ENCODE assay signal across 8 mouse cellular contexts in genomic region chr15:6522653-6523167, GRCm38 (mm10). TPM values are rescaled to one million over a fixed set of nuclear protein-coding genes. Genes with fewer than 3 reads are reported as not detected.
DNase-seq lines count a peak whose midpoint lies in the region; ATAC-seq lines count a peak whose summit lies in the region.
"Had no signal": no experiment of that assay in that cellular context is flagged by ENCODE, and none has a peak within 500 bp of the region (broad histone marks: within the 10 kb centered on the region; RNA-seq: fewer than 3 reads in every experiment).

Gene Fyb, plus strand, starts transcription at chr15:6522853.

- peak within 1 kb of the TSS; percentile 33; the same call in 1 of the 2 replicates for H3K9ac ChIP-seq in liver, embryonic 16.5 days (ENCODE audit: low read depth, low read length)
- no peak within 1 kb of the TSS for H3K9ac ChIP-seq in hindbrain, embryonic 14.5 days

- no peaks in the 10 kb centered on the region for H3K27me3 ChIP-seq in erythroblast, embryonic 14.5 days (ENCODE audit: control insufficient read depth)
- H3K27me3 ChIP-seq in liver, embryonic 16.5 days (ENCODE audit: control insufficient read depth, insufficient read depth, low read depth, low read length), result no peaks in the 10 kb centered on the region
- H3K27me3 ChIP-seq in hindbrain, embryonic 14.5 days (ENCODE audit: control insufficient read depth, insufficient read depth, low read length), result no peaks in the 10 kb centered on the region

- peak; percentile 73 for DNase-seq in CD4-positive helper T cell, adult 2 months (ENCODE audit: low read depth, low spot score)
- DNase-seq in CD8-positive naive resting alpha-beta T cell, adult 2 months (ENCODE audit: low read depth in 2 of 2, low spot score in 2 of 2), result peak; percentile 34 to 42
- no peak for DNase-seq in MN1 (ENCODE audit: low spot score)
- DNase-seq in embryo, embryonic 11 days, result no peak
- DNase-seq in hindbrain, embryonic 14.5 days (ENCODE audit: low spot score), result no peak
- DNase-seq: right cerebral cortex, postnatal 4 days had no signal

- H3K9me3 ChIP-seq in erythroblast, embryonic 14.5 days (ENCODE audit: control insufficient read depth, low read length), result no peaks in the 10 kb centered on the region
- no peaks in the 10 kb centered on the region for H3K9me3 ChIP-seq in liver, embryonic 16.5 days (replicated peaks; ENCODE audit: control insufficient read depth, low read length)
- no peaks in the 10 kb centered on the region for H3K9me3 ChIP-seq in hindbrain, embryonic 14.5 days (ENCODE audit: control insufficient read depth, low read length)

- ATAC-seq in liver, embryonic 16.5 days (ENCODE audit: low read depth), result peak; percentile 65
- no peak for ATAC-seq in hindbrain, embryonic 14.5 days (ENCODE audit: low FRiP score)

- H3K4me1 ChIP-seq in erythroblast, embryonic 14.5 days (ENCODE audit: control insufficient read depth), result peaks cover 44% of the 10 kb centered on the region
- H3K4me1 ChIP-seq in liver, embryonic 16.5 days (ENCODE audit: control insufficient read depth, low read depth, low read length), result peaks cover 15% of the 10 kb centered on the region
- H3K4me1 ChIP-seq in hindbrain, embryonic 14.5 days (replicated peaks; ENCODE audit: control insufficient read depth, insufficient read depth, low read length), result no peaks in the 10 kb centered on the region

- no peaks in the 10 kb centered on the region for H3K36me3 ChIP-seq in erythroblast, embryonic 14.5 days (ENCODE audit: control insufficient read depth)
- no peaks in the 10 kb centered on the region for H3K36me3 ChIP-seq in liver, embryonic 16.5 days (ENCODE audit: control insufficient read depth, insufficient read depth)
- no peaks in the 10 kb centered on the region for H3K36me3 ChIP-seq in hindbrain, embryonic 14.5 days (replicated peaks; ENCODE audit: control insufficient read depth, insufficient read depth)

- H3K4me2 ChIP-seq in liver, embryonic 16.5 days (ENCODE audit: low read depth, low read length), result peak within 1 kb of the TSS; percentile 62
- no peak within 1 kb of the TSS for H3K4me2 ChIP-seq in hindbrain, embryonic 14.5 days (replicated peaks)

- H3K27ac ChIP-seq in liver, embryonic 16.5 days (ENCODE audit: low read length), result 0 out of 2 replicates have a peak within 1 kb of the TSS, but pooled peaks have one; percentile 42
- no peak within 1 kb of the TSS for H3K27ac ChIP-seq in hindbrain, embryonic 14.5 days

- WGBS in liver, embryonic 16.5 days (ENCODE audit: insufficient replicate concordance), result 13% methylated on average over 8 of the region's 8 CpGs
- WGBS in hindbrain, embryonic 14.5 days, result 86% methylated on average over 8 of the region's 8 CpGs

- peak within 1 kb of the TSS; percentile 55 for H3K4me3 ChIP-seq in erythroblast, embryonic 14.5 days (replicated peaks)
- H3K4me3 ChIP-seq in liver, embryonic 16.5 days (ENCODE audit: low read depth, low read length), result peak within 1 kb of the TSS; percentile 48
- no peak within 1 kb of the TSS for H3K4me3 ChIP-seq in hindbrain, embryonic 14.5 days (replicated peaks; ENCODE audit: low read length)

RNA-seq across cellular contexts. Expression of gene Fyb, which starts in this region (rescaled TPM):
- polyA plus RNA-seq in erythroblast, embryonic 14.5 days (2012), result 15.8 and 39.5 TPM in 2 replicates
- 20.9 and 21.9 TPM in 2 replicates for polyA plus RNA-seq in liver, embryonic 16.5 days (2015; fragmentation: Nextera tagmentation; extraction: Ambion mirVana)
- polyA plus RNA-seq in hindbrain, embryonic 14.5 days (2014; fragmentation: Nextera tagmentation; extraction: Ambion mirVana), result 4.2 and 4.9 TPM in 2 replicates

Comparison
In these comparisons a context has a peak if more than half of its experiments do, and no peak if none do; other contexts are left out.
1. DNase-seq: peak in CD4-positive helper T cell, adult 2 months (single experiment) and CD8-positive naive resting alpha-beta T cell, adult 2 months (2 of 2); none in MN1 (single experiment), embryo, embryonic 11 days (single experiment) and hindbrain, embryonic 14.5 days (single experiment).